Mouse (Mus musculus): ENCODE data around the gene Frmd4b. TPM values are rescaled to one million over a fixed set of nuclear protein-coding genes. Genes with fewer than 3 reads are reported as not detected.
"Not testable (repeated sequence)": the region's sequence is repeated elsewhere in the genome, so short reads cannot be mapped to it uniquely, and the experiment has no call there.

Frmd4b gene
- polyA plus RNA-seq, 1 experiment from 2014 or later, result 15.1 TPM

GRCm38 (mm10) chr6:97267132-97267531 is 350.2 kb downstream of the Frmd4b start:
- H3K4me1 ChIP-seq (ENCODE audit: control insufficient read depth, insufficient read depth, low read length), result no peaks in the 10 kb centered on the region
- 98% methylated on average over 2 of the region's 2 CpGs for WGBS
- no peaks in the 10 kb centered on the region; the same call in 1 of the 2 replicates for H3K27me3 ChIP-seq (ENCODE audit: control insufficient read depth, insufficient read depth, low read depth, low read length)
- no peak overlapping the region for H3K4me3 ChIP-seq (ENCODE audit: low read depth, low read length)
- H3K9ac ChIP-seq (ENCODE audit: low read depth, low read length), result no peak overlapping the region
- ATAC-seq, result no peak
- H3K36me3 ChIP-seq (ENCODE audit: control insufficient read depth, insufficient read depth, low read length), result no peaks in the 10 kb centered on the region
- H3K9me3 ChIP-seq (replicated peaks; ENCODE audit: control insufficient read depth, low read length, poor library complexity, severe bottlenecking), result no peaks in the 10 kb centered on the region
- H3K27ac ChIP-seq (ENCODE audit: low read length), result no peak overlapping the region
- no peak overlapping the region for H3K4me2 ChIP-seq (ENCODE audit: low read length)

GRCm38 (mm10) chr6:97266661-97267060 is 350.7 kb downstream of the Frmd4b start:
- Histone ChIP-seq H3K27me3 (ENCODE audit: control insufficient read depth, insufficient read depth, low read depth, low read length) (no peaks in the 10 kb centered on the region; the same call in 1 of the 2 replicates), H3K9me3 (replicated peaks; ENCODE audit: control insufficient read depth, low read length, poor library complexity, severe bottlenecking) (no peaks in the 10 kb centered on the region), H3K36me3 (ENCODE audit: control insufficient read depth, insufficient read depth, low read length) (no peaks in the 10 kb centered on the region), H3K4me3 (ENCODE audit: low read depth, low read length) (no peak overlapping the region), H3K4me2 (ENCODE audit: low read length) (no peak overlapping the region), H3K9ac (ENCODE audit: low read depth, low read length) (no peak overlapping the region), H3K4me1 (ENCODE audit: control insufficient read depth, insufficient read depth, low read length) (no peaks in the 10 kb centered on the region), H3K27ac (ENCODE audit: low read length) (no peak overlapping the region)
- no peak for ATAC-seq
- 79% methylated on average over 4 of the region's 4 CpGs for WGBS

- WGBS, result 75% methylated on average over 3 of the region's 3 CpGs
- H3K9me3 ChIP-seq (replicated peaks; ENCODE audit: control insufficient read depth, low read length, poor library complexity, severe bottlenecking), result no peaks in the 10 kb centered on the region
- H3K4me3 ChIP-seq (ENCODE audit: low read depth, low read length), result no peak overlapping the region
- no peak overlapping the region for H3K4me2 ChIP-seq (ENCODE audit: low read length)
- ATAC-seq, result no peak
- H3K27ac ChIP-seq (ENCODE audit: low read length), result no peak overlapping the region
- no peaks in the 10 kb centered on the region for H3K4me1 ChIP-seq (ENCODE audit: control insufficient read depth, insufficient read depth, low read length)
- H3K9ac ChIP-seq (ENCODE audit: low read depth, low read length), result no peak overlapping the region
- no peaks in the 10 kb centered on the region; the same call in 1 of the 2 replicates for H3K27me3 ChIP-seq (ENCODE audit: control insufficient read depth, insufficient read depth, low read depth, low read length)
- no peaks in the 10 kb centered on the region for H3K36me3 ChIP-seq (ENCODE audit: control insufficient read depth, insufficient read depth, low read length)
These were observed 351.6 kb downstream of the Frmd4b start for GRCm38 (mm10) chr6:97265705-97266104.

GRCm38 (mm10) chr6:97265240-97265639 is 352.1 kb downstream of the Frmd4b start:
- Histone ChIP-seq H3K9ac (ENCODE audit: low read depth, low read length) (no peak overlapping the region), H3K27ac (ENCODE audit: low read length) (no peak overlapping the region), H3K9me3 (replicated peaks; ENCODE audit: control insufficient read depth, low read length, poor library complexity, severe bottlenecking) (no peaks in the 10 kb centered on the region), H3K4me3 (ENCODE audit: low read depth, low read length) (no peak overlapping the region), H3K4me1 (ENCODE audit: control insufficient read depth, insufficient read depth, low read length) (no peaks in the 10 kb centered on the region), H3K36me3 (ENCODE audit: control insufficient read depth, insufficient read depth, low read length) (no peaks in the 10 kb centered on the region), H3K4me2 (ENCODE audit: low read length) (no peak overlapping the region), H3K27me3 (ENCODE audit: control insufficient read depth, insufficient read depth, low read depth, low read length) (no peaks in the 10 kb centered on the region)
- WGBS, result 87% methylated on average over 8 of the region's 8 CpGs
- no peak for ATAC-seq

- H3K27ac ChIP-seq (ENCODE audit: low read length); ATAC-seq; H3K27me3 ChIP-seq (ENCODE audit: control insufficient read depth, insufficient read depth, low read depth, low read length): not testable (repeated sequence)
These were observed 353.6 kb downstream of the Frmd4b start for GRCm38 (mm10) chr6:97263750-97264149.

GRCm38 (mm10) chr6:97262229-97262628 is 355.1 kb downstream of the Frmd4b start:
- ATAC-seq, result no peak
- Histone ChIP-seq H3K9me3 (replicated peaks; ENCODE audit: control insufficient read depth, low read length, poor library complexity, severe bottlenecking) (no peaks in the 10 kb centered on the region), H3K9ac (ENCODE audit: low read depth, low read length) (no peak overlapping the region), H3K4me3 (ENCODE audit: low read depth, low read length) (no peak overlapping the region), H3K4me2 (ENCODE audit: low read length) (no peak overlapping the region), H3K27ac (ENCODE audit: low read length) (no peak overlapping the region), H3K36me3 (ENCODE audit: control insufficient read depth, insufficient read depth, low read length) (no peaks in the 10 kb centered on the region), H3K27me3 (ENCODE audit: control insufficient read depth, insufficient read depth, low read depth, low read length) (no peaks in the 10 kb centered on the region), H3K4me1 (ENCODE audit: control insufficient read depth, insufficient read depth, low read length) (no peaks in the 10 kb centered on the region)
- 77% methylated on average over 4 of the region's 4 CpGs for WGBS

More at GRCm38 (mm10) chr6:97263750-97264149, 353.6 kb downstream of the Frmd4b start:
- H3K4me1 ChIP-seq (ENCODE audit: control insufficient read depth, insufficient read depth, low read length); H3K4me3 ChIP-seq (ENCODE audit: low read depth, low read length); H3K9me3 ChIP-seq (replicated peaks; ENCODE audit: control insufficient read depth, low read length, poor library complexity, severe bottlenecking); H3K36me3 ChIP-seq (ENCODE audit: control insufficient read depth, insufficient read depth, low read length); H3K9ac ChIP-seq (ENCODE audit: low read depth, low read length); H3K4me2 ChIP-seq (ENCODE audit: low read length): not testable (repeated sequence)

- not testable (repeated sequence) for H3K4me2 ChIP-seq (ENCODE audit: low read length); H3K27me3 ChIP-seq (ENCODE audit: control insufficient read depth, insufficient read depth, low read depth, low read length); H3K9ac ChIP-seq (ENCODE audit: low read depth, low read length); ATAC-seq; H3K4me3 ChIP-seq (ENCODE audit: low read depth, low read length); H3K27ac ChIP-seq (ENCODE audit: low read length); H3K9me3 ChIP-seq (replicated peaks; ENCODE audit: control insufficient read depth, low read length, poor library complexity, severe bottlenecking); H3K36me3 ChIP-seq (ENCODE audit: control insufficient read depth, insufficient read depth, low read length); H3K4me1 ChIP-seq (ENCODE audit: control insufficient read depth, insufficient read depth, low read length)
- 77% methylated on average over 2 of the region's 2 CpGs for WGBS
These were observed 357.4 kb downstream of the Frmd4b start for GRCm38 (mm10) chr6:97259926-97260325.

GRCm38 (mm10) chr6:97258489-97258888 is 358.9 kb downstream of the Frmd4b start:
- no peak overlapping the region for H3K4me3 ChIP-seq (ENCODE audit: low read depth, low read length)
- no peaks in the 10 kb centered on the region for H3K4me1 ChIP-seq (ENCODE audit: control insufficient read depth, insufficient read depth, low read length)
- no peaks in the 10 kb centered on the region for H3K36me3 ChIP-seq (ENCODE audit: control insufficient read depth, insufficient read depth, low read length)
- no peak overlapping the region for H3K9ac ChIP-seq (ENCODE audit: low read depth, low read length)
- no peak overlapping the region for H3K4me2 ChIP-seq (ENCODE audit: low read length)
- no peak for ATAC-seq
- H3K9me3 ChIP-seq (replicated peaks; ENCODE audit: control insufficient read depth, low read length, poor library complexity, severe bottlenecking), result no peaks in the 10 kb centered on the region
- H3K27me3 ChIP-seq (ENCODE audit: control insufficient read depth, insufficient read depth, low read depth, low read length), result no peaks in the 10 kb centered on the region
- no peak overlapping the region for H3K27ac ChIP-seq (ENCODE audit: low read length)
- WGBS, result 89% methylated on average over 1 of the region's 1 CpGs

GRCm38 (mm10) chr6:97252711-97253221 is 364.6 kb downstream of the Frmd4b start, which contains the start of gene Lmod3:
Lmod3 (minus strand) TSS chr6:97252759.
- H3K36me3 ChIP-seq (ENCODE audit: control insufficient read depth, insufficient read depth, low read length), result no peaks in the 10 kb centered on the region
- no peak within 1 kb of the TSS for H3K4me2 ChIP-seq (ENCODE audit: low read length)
- H3K27me3 ChIP-seq (ENCODE audit: control insufficient read depth, insufficient read depth, low read depth, low read length), result no peaks in the 10 kb centered on the region
- ATAC-seq, result no peak
- no peaks in the 10 kb centered on the region for H3K9me3 ChIP-seq (replicated peaks; ENCODE audit: control insufficient read depth, low read length, poor library complexity, severe bottlenecking)
- H3K4me3 ChIP-seq (ENCODE audit: low read depth, low read length), result no peak within 1 kb of the TSS
- 26% methylated on average over 9 of the region's 9 CpGs for WGBS
- H3K4me1 ChIP-seq (ENCODE audit: control insufficient read depth, insufficient read depth, low read length), result no peaks in the 10 kb centered on the region
- H3K9ac ChIP-seq (ENCODE audit: low read depth, low read length), result no peak within 1 kb of the TSS
- H3K27ac ChIP-seq (ENCODE audit: low read length), result no peak within 1 kb of the TSS

Data from midbrain, embryonic 16.5 days (tissue).